Mouse (Mus musculus) olfactory bulb, adult 2 months (tissue): ENCODE measurements around the gene Slc8b1.

Source experiments
- CTCF ChIP-seq: fragments of 200-500 bp; IDR thresholded peaks from 2 replicates; pipeline ENCODE4 v1.5.1; 2012; ENCODE audit warnings: low read depth, mild to moderate bottlenecking, low read length, moderate library complexity; ENCODE audit not compliant: insufficient read depth
- POLR2A ChIP-seq: fragments of 200-500 bp; IDR thresholded peaks from 2 replicates; pipeline ENCODE4 v1.6.1; 2012; ENCODE audit warnings: mild to moderate bottlenecking, low read depth, low read length, moderate library complexity; ENCODE audit not compliant: insufficient read depth

DNA sequence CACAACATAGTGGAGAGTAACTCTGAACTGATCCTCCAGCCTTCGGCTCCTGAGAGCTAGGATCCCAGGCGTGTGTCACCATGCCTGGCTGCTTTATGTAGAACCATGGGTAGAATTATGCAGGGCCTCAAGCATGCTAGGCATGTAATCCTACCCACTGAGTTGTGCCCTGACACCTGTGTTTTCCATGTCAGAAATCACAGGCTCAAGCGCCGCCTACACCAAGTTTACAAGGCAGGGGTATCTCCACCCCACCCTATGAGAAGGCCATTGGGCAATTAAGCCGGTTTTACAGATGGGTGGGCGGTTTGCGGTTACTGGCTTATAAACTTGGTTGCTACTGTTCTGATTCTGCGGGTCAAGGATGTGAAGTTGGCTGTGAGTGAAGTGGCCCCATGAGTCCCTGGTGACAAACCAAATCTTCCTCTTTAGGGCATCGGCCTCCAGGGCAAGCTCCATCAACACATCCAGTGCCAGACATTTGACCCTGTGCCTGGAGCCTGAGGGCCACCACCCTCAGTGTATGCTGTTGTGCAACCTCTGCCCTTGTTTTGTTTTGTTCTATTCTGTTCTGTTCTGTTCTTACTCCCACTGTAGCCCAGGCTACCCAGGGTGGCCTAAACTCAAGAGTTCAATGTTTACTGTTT, 3.2 kb downstream of the Slc8b1 start:
- TF ChIP-seq CTCF (no peak), POLR2A (no peak)
